Mouse (Mus musculus) layer of hippocampus, postnatal 14 days (tissue): Measurements from ENCODE around the gene Psmb3. TPM values are rescaled to one million over a fixed set of nuclear protein-coding genes. Genes with fewer than 3 reads are reported as not detected.

ENCODE experiments used
- DNase-seq, 2 experiments: peaks; one replicate each; pipeline ENCODE4 v3.0.0; 2021 to 2022; ENCODE audit warnings: low spot score in 2 of 2, mixed read lengths in 1 of 2
- total RNA-seq, 2 experiments: library from RNA; stranded (reverse); gene quantifications; 2 replicates each; pipeline ENCODE4 v1.2.3; 2021

The Psmb3 gene
- total RNA-seq, 2 experiments from 2014 or later, result 140 to 149 TPM

DNA sequence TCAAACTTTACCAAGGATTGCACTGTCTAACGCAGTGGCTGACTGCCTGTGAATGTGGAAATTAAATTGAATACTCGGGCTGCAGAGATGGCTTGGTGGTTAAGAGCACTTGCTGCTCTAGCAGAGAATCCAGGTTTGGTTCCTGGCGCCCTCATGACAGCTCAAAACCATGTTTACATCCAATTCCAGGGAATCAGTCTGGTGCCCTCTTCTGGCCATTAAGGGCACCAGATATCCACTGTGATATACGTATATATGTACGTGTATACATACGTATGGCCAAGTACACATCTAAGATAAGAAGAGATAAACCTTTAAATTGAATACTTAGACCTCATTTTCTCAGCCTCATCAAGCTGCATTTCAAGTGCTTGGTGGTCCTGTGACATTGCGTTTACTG is 37.0 kb upstream of the Psmb3 start:
- no peak for DNase-seq

DNA sequence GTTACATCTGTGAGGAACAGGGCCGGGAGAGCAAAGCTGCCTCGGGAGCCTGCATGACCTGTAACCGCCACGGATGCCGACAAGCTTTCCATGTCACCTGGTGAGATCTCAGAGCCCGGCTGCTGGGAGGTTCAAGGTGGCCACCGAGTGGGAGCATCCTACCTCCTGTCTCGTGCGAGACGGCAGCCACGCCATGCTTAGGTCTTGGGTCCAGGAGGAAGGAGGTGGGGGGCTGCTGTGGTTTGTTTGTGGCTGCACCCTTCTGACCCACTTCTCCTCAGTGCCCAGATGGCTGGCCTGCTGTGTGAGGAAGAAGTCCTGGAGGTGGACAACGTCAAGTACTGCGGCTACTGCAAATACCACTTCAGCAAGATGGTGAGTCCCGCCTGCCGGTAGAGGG is 36.4 kb upstream of the Psmb3 start:
- no peak for DNase-seq

DNA sequence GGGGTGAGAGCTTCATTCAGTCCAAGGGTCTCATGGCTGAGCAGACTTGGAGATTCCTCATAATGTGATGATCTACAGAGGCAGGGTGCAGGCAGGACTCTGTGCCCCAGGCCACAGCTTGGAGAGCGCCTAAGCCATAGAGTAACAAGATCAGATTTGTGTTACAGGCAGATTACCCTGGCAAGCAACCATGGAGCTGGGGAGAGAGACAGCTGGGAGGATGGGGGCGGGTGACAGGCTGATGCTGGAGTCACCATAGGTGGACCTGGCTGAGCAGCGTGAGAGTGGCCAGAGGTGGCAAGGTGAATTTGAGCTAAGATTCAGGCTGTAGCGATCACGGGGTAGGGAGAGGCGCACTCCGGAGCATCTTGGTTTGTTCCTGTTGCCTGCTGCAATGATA is 35.0 kb upstream of the Psmb3 start:
- DNase-seq, result no peak

DNA sequence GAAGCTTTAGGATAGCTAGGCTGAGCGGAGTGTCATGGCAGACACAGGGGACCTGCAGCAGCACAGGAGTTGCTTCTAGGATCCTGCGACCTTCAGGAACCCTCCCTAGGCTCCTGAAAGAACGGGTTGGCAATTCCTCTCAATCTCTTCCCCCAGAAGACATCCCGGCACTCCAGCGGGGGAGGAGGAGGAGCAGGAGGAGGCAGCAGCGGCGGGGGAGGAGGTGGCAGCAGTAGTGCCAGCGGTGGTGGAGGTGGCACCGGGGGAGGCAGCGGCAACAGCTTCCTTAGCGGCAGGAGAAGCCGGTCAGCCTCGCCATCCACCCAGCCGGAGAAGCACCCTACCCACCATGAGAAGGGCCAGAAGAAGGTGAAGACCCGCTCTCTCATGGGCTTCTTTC is 33.9 kb upstream of the Psmb3 start:
- DNase-seq, result no peak

- DNase-seq, result peak in 1 of 2 experiments; percentile 30
Measured at GRCm38 (mm10) chr11:97669829-97670228, 33.4 kb upstream of the Psmb3 start.

GRCm38 (mm10) chr11:97670234-97671176 is 32.7 kb upstream of the Psmb3 start:
- DNase-seq, result no peak

GRCm38 (mm10) chr11:97671177-97671527 is 32.0 kb upstream of the Psmb3 start:
- no peak for DNase-seq

DNA sequence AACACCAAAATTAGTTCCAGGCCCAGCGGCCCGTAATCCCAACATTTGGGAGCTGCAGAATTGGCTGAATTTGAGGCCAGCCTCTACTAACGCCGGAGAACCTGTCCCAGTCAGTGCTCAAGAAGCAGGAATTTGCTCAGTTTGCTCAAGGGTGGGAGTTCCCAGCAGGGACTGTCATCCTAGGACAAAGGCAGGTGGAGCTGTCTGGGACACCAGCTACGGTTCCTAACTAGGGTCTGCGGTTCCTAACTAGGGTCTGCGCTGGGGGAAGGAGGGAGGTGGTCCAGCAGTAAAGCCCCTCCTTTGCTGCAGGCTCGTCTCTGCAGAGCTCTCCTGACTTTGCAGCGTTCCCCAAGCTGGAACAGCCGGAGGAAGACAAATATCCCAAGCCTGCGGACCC is 30.1 kb upstream of the Psmb3 start:
- DNase-seq, result no peak

DNA sequence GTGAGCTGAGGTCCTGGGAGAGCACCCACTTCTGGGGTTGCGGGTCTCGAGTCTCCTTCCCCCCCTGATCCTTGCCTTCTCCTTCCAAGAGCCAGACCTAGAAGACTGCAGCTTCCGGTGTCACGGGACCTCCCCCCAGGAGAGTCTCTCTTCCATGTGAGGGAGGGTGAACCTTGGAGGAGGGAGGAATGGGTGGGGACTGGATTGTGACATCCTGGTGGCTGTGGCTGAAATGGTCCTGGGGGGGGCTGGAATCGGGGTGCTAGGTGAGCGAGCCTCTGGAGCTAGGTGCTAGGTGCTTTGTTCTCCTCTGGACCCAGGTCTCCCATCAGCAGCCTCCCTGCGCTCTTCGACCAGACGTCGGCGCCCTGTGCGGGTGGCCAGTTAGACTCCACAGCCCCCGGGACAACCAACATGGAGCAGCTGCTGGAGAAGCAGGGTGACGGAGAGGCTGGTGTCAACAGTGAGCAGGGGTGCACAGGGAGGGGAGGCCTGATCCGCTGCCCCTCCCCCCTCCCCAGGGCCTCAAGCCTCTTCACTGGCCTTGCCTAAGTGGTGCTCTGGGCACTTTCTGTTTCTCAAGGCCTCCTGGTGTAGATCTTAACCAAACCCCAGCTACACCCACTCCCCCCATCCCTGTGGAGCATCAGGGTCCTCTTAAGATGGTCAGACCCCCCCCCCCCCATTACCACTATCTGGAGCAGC is 27.0 kb upstream of the Psmb3 start:
- DNase-seq, result no peak

- no peak for DNase-seq
Measured at GRCm38 (mm10) chr11:97677381-97677780, 25.8 kb upstream of the Psmb3 start.

DNA sequence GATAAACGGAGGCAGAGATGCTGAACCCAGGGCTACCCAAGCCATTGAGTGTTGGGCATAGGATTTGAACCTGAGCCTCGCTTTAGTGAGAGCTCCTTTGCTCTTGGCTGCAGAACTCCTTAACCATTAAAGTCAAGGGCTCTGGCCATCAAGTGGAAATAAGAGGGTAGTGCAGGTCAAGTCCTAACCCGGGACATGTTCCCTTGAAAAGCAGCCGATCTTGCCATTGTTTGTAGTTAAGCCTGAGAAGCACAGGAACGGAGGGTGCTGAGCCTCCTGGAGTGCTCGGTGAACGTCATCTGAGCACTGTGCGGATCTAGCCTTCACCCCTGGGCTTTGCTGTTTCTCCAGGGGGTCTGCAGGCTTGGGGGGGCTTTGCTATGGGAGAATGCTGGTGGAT is 25.4 kb upstream of the Psmb3 start:
- no peak for DNase-seq

- no peak for DNase-seq
Measured at GRCm38 (mm10) chr11:97678301-97678700, 24.9 kb upstream of the Psmb3 start.

DNA sequence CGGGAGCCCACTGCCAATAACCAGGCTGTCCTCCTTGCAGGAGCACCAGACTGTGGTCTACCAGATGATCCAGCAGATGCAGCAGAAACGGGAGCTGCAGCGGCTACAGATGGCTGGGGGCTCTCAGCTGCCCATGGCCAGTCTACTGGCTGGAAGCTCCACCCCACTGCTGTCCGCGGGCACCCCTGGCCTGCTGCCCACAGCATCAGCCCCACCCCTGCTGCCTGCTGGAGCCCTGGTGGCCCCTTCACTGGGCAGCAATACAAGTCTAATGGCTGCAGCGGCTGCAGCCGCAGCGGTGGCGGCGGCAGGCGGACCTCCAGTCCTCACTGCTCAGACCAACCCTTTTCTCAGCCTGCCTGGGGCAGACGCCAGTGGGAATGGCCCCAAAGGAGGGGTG is 22.8 kb upstream of the Psmb3 start:
- DNase-seq, result no peak

- DNase-seq, result no peak
Measured at GRCm38 (mm10) chr11:97682504-97683055, 20.6 kb upstream of the Psmb3 start.

DNA sequence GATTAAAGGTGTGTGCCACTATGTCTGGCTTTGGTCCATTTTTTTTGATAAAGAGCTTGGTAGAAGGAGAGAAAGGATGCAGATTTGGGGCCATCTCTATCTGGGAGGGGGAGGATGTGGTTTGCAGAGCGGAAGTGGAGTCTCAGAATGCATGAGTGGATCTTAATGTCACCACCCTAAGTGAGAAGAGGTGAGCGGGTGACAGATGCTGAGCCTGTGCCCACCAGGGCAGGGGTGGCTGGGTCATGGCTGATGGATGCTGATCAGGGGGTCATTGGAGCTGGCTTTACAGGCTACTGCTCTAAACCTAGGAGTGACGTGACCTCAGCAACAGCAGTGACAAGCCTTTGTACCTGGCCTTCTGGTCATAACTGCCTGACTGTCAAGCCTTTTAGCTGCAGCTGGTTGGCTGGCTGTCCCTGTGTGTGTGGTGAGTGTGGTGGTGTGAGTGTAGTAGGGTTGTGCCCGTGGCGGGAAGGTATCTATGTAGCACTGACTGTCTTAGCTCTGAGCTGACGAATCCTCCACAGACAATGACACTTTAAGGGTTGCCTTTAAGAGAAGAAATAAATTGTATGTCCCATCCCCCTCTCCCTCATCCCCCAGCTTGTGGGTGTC is 19.0 kb upstream of the Psmb3 start:
- no peak for DNase-seq

- no peak for DNase-seq
Measured at GRCm38 (mm10) chr11:97684766-97685165, 18.4 kb upstream of the Psmb3 start.

GRCm38 (mm10) chr11:97685613-97686321 is 17.4 kb upstream of the Psmb3 start, which contains the start of gene Cisd3:
TSS of gene Cisd3 (plus strand) at chr11:97685826.
- peak; percentile 65 to 79 for DNase-seq

DNA sequence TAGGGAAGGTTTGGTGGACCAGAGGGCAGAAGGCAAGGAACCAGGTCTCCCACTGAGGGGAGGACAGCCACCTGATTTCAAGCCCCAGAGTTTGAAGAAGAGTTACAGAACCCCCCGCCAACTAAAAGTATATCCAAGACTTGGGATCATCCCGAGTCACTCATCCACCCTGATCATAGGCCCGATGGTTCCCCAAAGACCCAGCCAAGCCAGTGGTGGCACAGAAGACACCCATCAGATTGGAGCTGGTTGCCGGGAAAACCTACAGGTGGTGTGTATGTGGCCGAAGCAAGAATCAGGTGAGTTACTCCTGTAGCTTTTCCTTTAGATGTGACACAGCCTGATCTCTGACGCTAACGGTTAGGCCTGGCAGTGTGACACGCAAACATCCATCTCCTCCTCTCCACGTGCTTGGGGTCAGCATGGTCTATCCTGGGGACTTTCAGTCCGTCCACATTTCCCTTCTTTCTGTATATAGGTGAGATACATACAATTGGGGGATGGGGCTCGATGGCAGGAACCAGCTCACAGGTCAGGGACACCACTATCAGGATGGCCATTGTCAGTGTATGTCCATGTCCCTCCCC is 16.8 kb upstream of the Psmb3 start:
- no peak for DNase-seq

GRCm38 (mm10) chr11:97687061-97687460 is 16.1 kb upstream of the Psmb3 start:
- no peak for DNase-seq

- peak; percentile 58 to 67 for DNase-seq
Measured at GRCm38 (mm10) chr11:97689861-97690260, 13.3 kb upstream of the Psmb3 start.

- no peak for DNase-seq
Measured at GRCm38 (mm10) chr11:97694435-97694834, 8.8 kb upstream of the Psmb3 start.
